Mouse (Mus musculus): ENCODE data around the gene Poldip3. TPM values are rescaled to one million over a fixed set of nuclear protein-coding genes. Genes with fewer than 3 reads are reported as not detected.
A peak's percentile ranks its signal among the peaks of the same experiment; 100 is the strongest.

Gene Poldip3
- polyA plus RNA-seq, 1 experiment from 2014 or later = 174 TPM

DNA sequence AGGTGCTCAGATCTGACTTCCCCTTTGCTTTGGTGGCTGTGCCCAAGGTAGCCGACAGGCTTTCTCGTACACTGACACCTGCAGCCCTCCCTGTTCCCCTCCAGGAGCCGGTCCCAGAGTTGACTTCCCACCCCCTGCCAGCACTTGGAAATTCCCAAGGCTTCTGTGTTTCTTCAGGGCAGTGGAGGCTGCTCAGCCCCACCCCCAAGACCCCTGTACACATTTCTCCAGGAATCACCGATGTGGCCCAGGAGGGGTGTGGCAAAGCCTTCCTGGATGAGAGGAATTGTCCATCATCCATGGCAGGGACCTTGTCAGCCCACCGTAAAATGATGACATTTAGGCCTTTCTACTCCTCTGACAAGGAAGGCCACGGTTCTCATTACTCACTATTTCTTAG lies 37.9 kb downstream of the Poldip3 start:
- ATAC-seq (ENCODE audit: low FRiP score, low TSS enrichment) = no peak
- Histone ChIP-seq H3K36me3 (ENCODE audit: control insufficient read depth, insufficient read depth, low read length) (peaks cover 12% of the 10 kb centered on the region; the same call in 1 of the 2 replicates), H3K4me1 (ENCODE audit: control insufficient read depth, insufficient read depth, low read length) (peaks cover 12% of the 10 kb centered on the region; the same call in 1 of the 2 replicates)

DNA sequence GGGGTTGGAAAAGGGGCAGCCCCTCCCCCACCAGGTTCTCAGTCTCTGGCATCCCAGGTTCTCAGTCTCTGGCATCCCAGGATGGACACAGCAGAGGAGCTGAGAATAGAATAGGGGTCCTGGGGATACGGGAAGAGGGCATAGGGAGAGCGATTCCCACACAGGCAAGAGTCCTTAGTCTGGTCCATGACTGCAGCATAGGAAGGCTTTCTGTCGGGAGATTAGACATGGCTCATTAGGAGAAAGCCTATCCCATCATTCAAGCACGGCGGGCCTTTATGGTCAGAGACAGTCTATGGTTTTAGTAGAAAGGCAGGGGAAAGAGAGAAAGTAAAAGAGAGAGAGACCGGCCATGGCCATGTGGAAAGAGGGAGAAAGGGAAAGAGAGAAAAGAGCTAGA lies 41.4 kb downstream of the Poldip3 start:
- Histone ChIP-seq H3K4me3 (replicated peaks; ENCODE audit: low read depth, low read length) (no peak overlapping the region), H3K27ac (replicated peaks; ENCODE audit: low read depth, low read length) (no peak overlapping the region), H3K27me3 (ENCODE audit: control insufficient read depth, insufficient read depth, low read length) (no peaks in the 10 kb centered on the region), H3K4me1 (ENCODE audit: control insufficient read depth, insufficient read depth, low read length) (peaks cover 3% of the 10 kb centered on the region; the same call in 1 of the 2 replicates), H3K36me3 (ENCODE audit: control insufficient read depth, insufficient read depth, low read length) (no peaks in the 10 kb centered on the region), H3K9ac (replicated peaks; ENCODE audit: low read length) (no peak overlapping the region), H3K9me3 (ENCODE audit: control insufficient read depth, low read length) (no peaks in the 10 kb centered on the region), H3K4me2 (ENCODE audit: low read length) (no peak overlapping the region)
- DNase-seq (no peak), ATAC-seq (ENCODE audit: low FRiP score, low TSS enrichment) (no peak)
- 16% methylated on average over 6 of the region's 6 CpGs for WGBS

More for the DNA sequence above, 37.9 kb downstream of the Poldip3 start:
- Histone ChIP-seq H3K4me2 (ENCODE audit: low read length) (no peak overlapping the region), H3K9me3 (ENCODE audit: control insufficient read depth, low read length) (no peaks in the 10 kb centered on the region), H3K4me3 (replicated peaks; ENCODE audit: low read depth, low read length) (no peak overlapping the region), H3K27me3 (ENCODE audit: control insufficient read depth, insufficient read depth, low read length) (no peaks in the 10 kb centered on the region), H3K27ac (replicated peaks; ENCODE audit: low read depth, low read length) (no peak overlapping the region), H3K9ac (replicated peaks; ENCODE audit: low read length) (no peak overlapping the region)
- DNase-seq = no peak
- 42% methylated on average over 6 of the region's 6 CpGs for WGBS

DNA sequence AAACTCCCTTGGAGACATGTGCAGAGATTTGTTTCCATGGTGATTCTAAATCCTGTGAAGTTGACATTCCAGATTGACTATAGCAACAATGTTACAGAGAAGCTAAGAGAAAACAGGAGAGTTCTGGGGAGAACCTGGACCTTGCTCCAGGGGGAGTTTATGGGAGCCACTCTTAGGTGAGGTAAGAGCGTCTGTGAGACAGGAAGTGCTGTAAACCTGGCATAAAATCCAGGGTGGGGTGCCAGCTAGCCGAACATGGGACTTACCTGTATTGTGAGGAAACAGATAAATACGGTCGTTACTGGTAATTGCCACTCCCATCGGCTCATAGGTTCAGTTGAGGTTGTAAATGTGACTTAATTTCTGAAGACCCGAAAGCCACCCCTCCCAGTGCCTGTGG lies 42.8 kb downstream of the Poldip3 start:
- Histone ChIP-seq H3K9ac (replicated peaks; ENCODE audit: low read length) (no peak overlapping the region), H3K27ac (replicated peaks; ENCODE audit: low read depth, low read length) (no peak overlapping the region), H3K4me3 (replicated peaks; ENCODE audit: low read depth, low read length) (no peak overlapping the region), H3K9me3 (ENCODE audit: control insufficient read depth, low read length) (no peaks in the 10 kb centered on the region), H3K4me1 (ENCODE audit: control insufficient read depth, insufficient read depth, low read length) (peaks cover 3% of the 10 kb centered on the region; the same call in 1 of the 2 replicates), H3K4me2 (ENCODE audit: low read length) (no peak overlapping the region), H3K27me3 (ENCODE audit: control insufficient read depth, insufficient read depth, low read length) (no peaks in the 10 kb centered on the region), H3K36me3 (ENCODE audit: control insufficient read depth, insufficient read depth, low read length) (no peaks in the 10 kb centered on the region)
- 90% methylated on average over 6 of the region's 6 CpGs for WGBS
- ATAC-seq (ENCODE audit: low FRiP score, low TSS enrichment) (no peak), DNase-seq (no peak)

DNA sequence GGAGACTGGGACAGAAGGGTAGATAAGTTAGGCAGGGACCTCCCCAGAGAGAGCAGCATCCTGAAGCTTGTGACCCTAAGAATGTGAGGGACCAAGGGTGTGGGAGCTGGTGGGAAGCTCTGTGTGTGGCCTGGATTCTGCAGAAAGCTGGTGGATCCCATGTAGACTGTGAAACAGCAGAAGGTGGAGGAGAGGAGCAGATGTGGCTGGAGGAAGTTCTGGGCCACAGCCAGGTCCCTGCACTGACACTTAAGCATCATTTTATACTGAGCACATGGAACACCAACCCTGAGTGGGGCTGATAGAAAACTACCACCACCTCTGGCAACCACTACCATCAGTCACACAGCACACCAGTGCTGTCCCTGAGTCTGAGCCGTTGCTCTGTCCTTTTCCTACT lies 46.1 kb downstream of the Poldip3 start:
- ATAC-seq (ENCODE audit: low FRiP score, low TSS enrichment) = no peak
- Histone ChIP-seq H3K4me2 (ENCODE audit: low read length) (no peak overlapping the region), H3K36me3 (ENCODE audit: control insufficient read depth, insufficient read depth, low read length) (no peaks in the 10 kb centered on the region), H3K4me3 (replicated peaks; ENCODE audit: low read depth, low read length) (no peak overlapping the region), H3K27ac (replicated peaks; ENCODE audit: low read depth, low read length) (no peak overlapping the region), H3K4me1 (ENCODE audit: control insufficient read depth, insufficient read depth, low read length) (peaks cover 14% of the 10 kb centered on the region; the same call in 1 of the 2 replicates), H3K9ac (replicated peaks; ENCODE audit: low read length) (no peak overlapping the region), H3K9me3 (ENCODE audit: control insufficient read depth, low read length) (no peaks in the 10 kb centered on the region), H3K27me3 (ENCODE audit: control insufficient read depth, insufficient read depth, low read length) (no peaks in the 10 kb centered on the region)
- 50% methylated on average over 1 of the region's 1 CpGs for WGBS
- DNase-seq = no peak

DNA sequence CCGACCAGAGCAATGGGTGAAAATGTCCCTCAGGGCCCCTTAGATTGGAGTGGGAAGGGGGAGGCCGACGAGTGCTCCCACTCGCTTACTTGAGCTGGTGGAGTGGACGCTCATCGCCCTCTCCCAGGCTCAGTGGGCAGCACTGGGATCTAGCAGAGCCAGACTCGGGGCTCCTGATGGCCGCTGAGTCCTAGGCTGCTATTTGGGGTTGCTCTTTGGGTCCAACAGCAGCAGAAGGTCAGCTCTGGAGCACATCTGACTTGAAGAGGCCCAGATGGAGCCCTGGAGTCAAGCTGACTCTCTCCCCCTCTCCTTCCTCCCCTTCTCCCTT lies 48.9 kb downstream of the Poldip3 start:
- Histone ChIP-seq H3K27ac (replicated peaks; ENCODE audit: low read depth, low read length) (no peak overlapping the region), H3K36me3 (ENCODE audit: control insufficient read depth, insufficient read depth, low read length) (no peaks in the 10 kb centered on the region), H3K4me2 (ENCODE audit: low read length) (peak overlapping the region; percentile 59), H3K9ac (replicated peaks; ENCODE audit: low read length) (peak overlapping the region; percentile 35), H3K4me3 (replicated peaks; ENCODE audit: low read depth, low read length) (peak overlapping the region; percentile 26), H3K4me1 (ENCODE audit: control insufficient read depth, insufficient read depth, low read length) (peaks cover 11% of the 10 kb centered on the region; the same call in 1 of the 2 replicates), H3K9me3 (ENCODE audit: control insufficient read depth, low read length) (no peaks in the 10 kb centered on the region), H3K27me3 (ENCODE audit: control insufficient read depth, insufficient read depth, low read length) (0 out of 2 replicates have a peak, but pooled peaks cover 3% of the 10 kb centered on the region)
- 3% methylated on average over 8 of the region's 8 CpGs for WGBS
- no peak for DNase-seq
- ATAC-seq (ENCODE audit: low FRiP score, low TSS enrichment) = 0 out of 2 replicates have a peak, but pooled peaks have one; percentile 40

DNA sequence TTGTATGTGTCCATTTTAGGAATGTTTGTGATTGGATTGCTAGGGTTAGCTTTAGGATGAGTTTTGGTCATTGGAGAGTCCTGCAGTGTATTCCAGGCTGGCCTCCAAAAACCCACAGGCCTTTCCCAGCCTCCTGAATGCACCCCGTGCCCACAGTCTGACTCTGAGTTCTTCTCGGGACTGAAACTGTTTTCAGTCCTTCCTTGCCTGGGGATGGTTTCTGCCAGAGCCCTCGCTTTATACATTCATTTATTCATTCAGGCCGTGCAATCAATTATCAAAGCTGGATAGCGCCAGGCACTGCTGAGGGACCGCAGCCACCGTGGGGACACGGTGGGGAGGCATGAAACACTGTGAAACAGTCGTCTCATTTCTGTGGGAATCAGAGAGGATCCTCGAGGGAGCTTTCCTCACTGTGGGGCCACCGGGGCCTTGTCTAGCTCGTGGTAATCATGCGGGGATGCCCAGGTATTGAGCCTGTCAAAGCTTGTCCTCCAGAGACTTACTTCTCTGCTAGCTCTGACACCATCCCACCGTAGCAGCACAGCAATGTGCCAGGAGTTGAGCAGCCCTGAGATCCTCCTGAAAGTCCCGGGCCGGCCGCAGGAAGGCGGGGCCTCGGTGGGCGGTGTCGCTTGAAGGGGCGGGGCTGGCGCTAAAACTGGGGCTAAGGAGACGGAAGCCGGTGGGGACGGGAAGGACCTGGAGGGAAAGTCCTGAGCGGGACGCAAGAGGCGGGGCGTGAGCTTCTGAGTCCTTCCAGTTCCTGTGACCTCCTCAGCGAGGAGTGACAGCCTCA lies 49.5 kb downstream of the Poldip3 start:
- no peaks in the 10 kb centered on the region for H3K9me3 ChIP-seq (ENCODE audit: control insufficient read depth, low read length)
- peak overlapping the region; percentile 35 for H3K9ac ChIP-seq (replicated peaks; ENCODE audit: low read length)
- H3K27ac ChIP-seq (replicated peaks; ENCODE audit: low read depth, low read length) = no peak overlapping the region
- peak overlapping the region; percentile 59 for H3K4me2 ChIP-seq (ENCODE audit: low read length)
- peak overlapping the region; percentile 26 for H3K4me3 ChIP-seq (replicated peaks; ENCODE audit: low read depth, low read length)
- no peaks in the 10 kb centered on the region for H3K36me3 ChIP-seq (ENCODE audit: control insufficient read depth, insufficient read depth, low read length)
- ATAC-seq (ENCODE audit: low FRiP score, low TSS enrichment) (peak; percentile 46; the same call in 1 of the 2 replicates), DNase-seq (peak; percentile 77)
- H3K4me1 ChIP-seq (ENCODE audit: control insufficient read depth, insufficient read depth, low read length) = peaks cover 11% of the 10 kb centered on the region; the same call in 1 of the 2 replicates
- 0 out of 2 replicates have a peak, but pooled peaks cover 3% of the 10 kb centered on the region for H3K27me3 ChIP-seq (ENCODE audit: control insufficient read depth, insufficient read depth, low read length)
- WGBS = under 1% methylated on average over 31 of the region's 31 CpGs

DNA sequence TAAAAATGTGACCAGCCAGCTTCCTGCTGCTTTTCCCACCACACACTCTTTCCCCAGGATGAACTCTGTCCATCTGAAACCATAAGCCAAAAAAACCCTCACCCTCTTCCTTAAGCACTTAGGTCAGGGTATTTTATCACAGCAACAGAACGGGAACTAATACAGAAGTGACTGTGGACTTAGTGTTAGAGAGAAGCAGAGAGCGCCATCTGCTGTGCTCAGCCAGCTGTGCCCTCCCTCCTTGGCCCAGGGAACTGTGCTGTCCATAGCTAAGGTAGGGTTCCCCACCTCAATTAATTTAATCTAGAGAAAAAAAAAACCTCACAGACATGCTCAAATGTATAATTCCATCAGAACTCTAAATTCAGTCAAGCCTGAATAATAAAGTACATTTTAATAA lies 53.2 kb downstream of the Poldip3 start:
- DNase-seq = no peak
- Histone ChIP-seq H3K4me3 (replicated peaks; ENCODE audit: low read depth, low read length) (no peak overlapping the region), H3K27ac (replicated peaks; ENCODE audit: low read depth, low read length) (no peak overlapping the region), H3K36me3 (ENCODE audit: control insufficient read depth, insufficient read depth, low read length) (no peaks in the 10 kb centered on the region), H3K9me3 (ENCODE audit: control insufficient read depth, low read length) (no peaks in the 10 kb centered on the region), H3K9ac (replicated peaks; ENCODE audit: low read length) (no peak overlapping the region), H3K27me3 (ENCODE audit: control insufficient read depth, insufficient read depth, low read length) (0 out of 2 replicates have a peak, but pooled peaks cover 3% of the 10 kb centered on the region), H3K4me1 (ENCODE audit: control insufficient read depth, insufficient read depth, low read length) (peaks cover 11% of the 10 kb centered on the region; the same call in 1 of the 2 replicates), H3K4me2 (ENCODE audit: low read length) (no peak overlapping the region)
- no peak for ATAC-seq (ENCODE audit: low FRiP score, low TSS enrichment)
- WGBS = 51% methylated on average over 2 of the region's 2 CpGs

DNA sequence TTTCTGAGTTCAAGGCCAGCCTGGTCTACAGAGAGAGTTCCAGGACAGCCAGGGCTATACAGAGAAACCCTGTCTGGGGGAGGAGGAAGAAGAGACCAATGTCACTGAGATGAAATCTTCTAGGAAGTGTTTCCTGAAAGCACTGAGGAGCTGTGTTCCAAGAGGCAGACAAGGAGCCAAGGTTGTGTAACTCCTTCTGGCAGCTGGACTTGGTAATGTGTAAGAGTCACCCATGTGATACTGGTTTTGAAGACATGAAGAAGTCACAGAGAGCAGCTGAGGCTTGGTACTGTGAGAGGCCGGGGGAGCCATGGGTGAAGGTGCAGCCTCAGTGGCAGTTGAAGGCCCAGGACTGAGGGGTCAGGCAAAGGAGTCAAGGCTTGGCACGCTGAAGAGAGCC lies 55.5 kb downstream of the Poldip3 start:
- no peak for DNase-seq
- H3K9me3 ChIP-seq (ENCODE audit: control insufficient read depth, low read length) = no peaks in the 10 kb centered on the region
- H3K27ac ChIP-seq (replicated peaks; ENCODE audit: low read depth, low read length) = no peak overlapping the region
- H3K4me3 ChIP-seq (replicated peaks; ENCODE audit: low read depth, low read length) = no peak overlapping the region
- WGBS = 79% methylated on average over 2 of the region's 2 CpGs
- peaks cover 7% of the 10 kb centered on the region; the same call in 1 of the 2 replicates for H3K27me3 ChIP-seq (ENCODE audit: control insufficient read depth, insufficient read depth, low read length)
- peaks cover 7% of the 10 kb centered on the region; the same call in 1 of the 2 replicates for H3K4me1 ChIP-seq (ENCODE audit: control insufficient read depth, insufficient read depth, low read length)
- no peak overlapping the region for H3K9ac ChIP-seq (replicated peaks; ENCODE audit: low read length)
- no peak for ATAC-seq (ENCODE audit: low FRiP score, low TSS enrichment)
- no peak overlapping the region for H3K4me2 ChIP-seq (ENCODE audit: low read length)
- H3K36me3 ChIP-seq (ENCODE audit: control insufficient read depth, insufficient read depth, low read length) = no peaks in the 10 kb centered on the region

DNA sequence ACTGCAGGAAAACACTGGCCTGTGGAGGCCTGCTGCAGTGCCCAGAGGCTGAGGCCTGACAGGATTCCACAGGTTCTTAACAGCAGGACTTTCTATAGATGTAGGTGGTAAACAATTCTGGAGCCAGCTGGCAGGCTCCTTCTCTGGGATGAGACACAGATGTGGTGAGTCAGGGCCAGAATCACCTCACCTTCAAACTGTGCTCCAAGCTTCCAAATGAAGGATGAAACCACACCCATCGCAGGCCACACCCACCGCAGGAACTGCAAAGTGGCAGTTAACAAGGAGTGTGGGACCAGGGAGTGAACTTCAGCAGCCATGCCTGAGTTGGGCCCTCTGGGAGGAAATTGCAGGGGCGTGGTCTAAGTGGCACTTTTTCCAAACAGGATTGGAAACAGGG lies 58.3 kb downstream of the Poldip3 start:
- Histone ChIP-seq H3K4me3 (replicated peaks; ENCODE audit: low read depth, low read length) (no peak overlapping the region), H3K27me3 (ENCODE audit: control insufficient read depth, insufficient read depth, low read length) (peaks cover 4% of the 10 kb centered on the region; the same call in 1 of the 2 replicates), H3K9ac (replicated peaks; ENCODE audit: low read length) (no peak overlapping the region), H3K27ac (replicated peaks; ENCODE audit: low read depth, low read length) (no peak overlapping the region), H3K4me1 (ENCODE audit: control insufficient read depth, insufficient read depth, low read length) (peaks cover 10% of the 10 kb centered on the region; the same call in 1 of the 2 replicates), H3K36me3 (ENCODE audit: control insufficient read depth, insufficient read depth, low read length) (no peaks in the 10 kb centered on the region), H3K4me2 (ENCODE audit: low read length) (no peak overlapping the region), H3K9me3 (ENCODE audit: control insufficient read depth, low read length) (no peaks in the 10 kb centered on the region)
- DNase-seq (no peak), ATAC-seq (ENCODE audit: low FRiP score, low TSS enrichment) (no peak)
- 61% methylated on average over 3 of the region's 3 CpGs for WGBS
